Mouse (Mus musculus) regulatory T cell (primary cell): ENCODE measurements around the gene Eif2d.

ENCODE experiments used
- in situ Hi-C: fragments of 300-600 bp; cut with MboI, MseI; formaldehyde crosslinking; loops from one replicate; pipeline ENCODE4 v1.15.1; 2025; ENCODE audit warnings: high pct_unique_total_duplicates

The Eif2d gene

GRCm38 (mm10) chr1:131212956-131213355 is 60.0 kb downstream of the Eif2d start:
- in situ Hi-C loops: no loop called here

DNA sequence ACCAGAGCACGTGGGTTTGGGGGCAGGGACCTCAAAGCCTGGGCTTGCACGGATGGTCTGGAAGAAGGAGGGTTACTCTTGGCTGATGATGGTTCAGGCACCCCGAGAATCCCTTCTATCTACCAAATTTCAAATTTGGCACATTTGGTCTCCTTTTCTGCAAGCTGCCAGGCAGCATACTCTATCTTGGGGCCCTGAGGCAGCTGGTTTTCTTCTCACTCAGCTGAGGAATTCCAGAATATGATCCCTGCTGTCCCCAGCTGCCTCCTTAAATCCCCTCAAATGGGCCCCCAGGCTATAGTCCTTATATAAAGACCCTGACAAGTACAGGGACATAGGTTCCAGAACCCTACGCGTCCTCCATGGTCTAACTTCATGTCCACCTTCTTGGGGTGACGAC is 60.4 kb downstream of the Eif2d start:
- in situ Hi-C loops: no loop called here

GRCm38 (mm10) chr1:131218933-131219332 is 66.0 kb downstream of the Eif2d start:
- in situ Hi-C loops: no loop called here

- in situ Hi-C loops: no loop called here
These were observed 69.0 kb downstream of the Eif2d start for GRCm38 (mm10) chr1:131221822-131222590.

DNA sequence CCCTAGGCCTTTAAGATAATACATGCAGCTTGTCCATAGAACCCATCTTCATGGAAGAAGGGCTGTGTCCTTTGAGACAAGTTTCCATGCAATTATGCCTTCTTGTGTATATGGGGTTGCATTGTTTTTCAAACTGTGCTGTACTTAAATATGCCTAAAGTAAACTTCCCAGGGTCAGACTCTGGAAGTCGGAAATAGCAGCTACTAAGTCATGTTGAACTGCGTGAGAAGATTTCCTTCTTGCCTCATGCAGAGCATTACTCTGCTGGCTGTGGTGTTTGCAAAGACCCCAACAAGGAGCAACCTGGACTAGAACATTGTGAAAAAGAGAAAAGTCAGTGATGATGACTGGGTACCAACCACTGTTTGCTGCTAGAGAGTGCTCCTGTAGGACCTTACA is 70.4 kb downstream of the Eif2d start:
- in situ Hi-C loops: no loop called here

GRCm38 (mm10) chr1:131224848-131225471 is 72.0 kb downstream of the Eif2d start:
- in situ Hi-C loops: no loop called here

- in situ Hi-C loops: no loop called here
These were observed 75.2 kb downstream of the Eif2d start for GRCm38 (mm10) chr1:131228225-131228624.

GRCm38 (mm10) chr1:131228659-131229058 is 75.7 kb downstream of the Eif2d start:
- in situ Hi-C loops: no loop called here

GRCm38 (mm10) chr1:131233527-131233926 is 80.5 kb downstream of the Eif2d start:
- in situ Hi-C loops: no loop called here

GRCm38 (mm10) chr1:131236077-131236476 is 83.1 kb downstream of the Eif2d start:
- in situ Hi-C loops: no loop called here
